Mouse (Mus musculus) ES-E14 (cell line): ENCODE measurements at regions not wholly inside any gene's neighbourhood (a gene's known extent, or its start where the extent isn't known, plus 50 kb on each side); places are given as distances from the start of the nearest gene placed in this dataset.

Experiments
- CHD2 ChIP-seq: IDR thresholded peaks from 2 replicates; pipeline ENCODE4 v1.6.1; 2014; ENCODE audit warnings: mild to moderate bottlenecking, low read depth, low read length, inconsistent platforms
- HCFC1 ChIP-seq: IDR thresholded peaks from 2 replicates; pipeline ENCODE4 v1.6.1; 2012; ENCODE audit warnings: low read length, inconsistent platforms, borderline replicate concordance; ENCODE audit not compliant: insufficient read depth
- MAFK ChIP-seq: IDR thresholded peaks from 2 replicates; pipeline ENCODE4 v1.6.1; 2014; ENCODE audit warnings: mild to moderate bottlenecking, low read depth, low read length, inconsistent platforms; ENCODE audit not compliant: insufficient read depth
- ZC3H11A ChIP-seq: IDR thresholded peaks from 2 replicates; pipeline ENCODE4 v1.6.1; 2012; ENCODE audit warnings: low read depth, mild to moderate bottlenecking, inconsistent platforms, low read length, borderline replicate concordance
- ZNF384 ChIP-seq: IDR thresholded peaks from 2 replicates; pipeline ENCODE4 v1.6.1; 2012; ENCODE audit warnings: low read depth, low read length, inconsistent platforms

DNA sequence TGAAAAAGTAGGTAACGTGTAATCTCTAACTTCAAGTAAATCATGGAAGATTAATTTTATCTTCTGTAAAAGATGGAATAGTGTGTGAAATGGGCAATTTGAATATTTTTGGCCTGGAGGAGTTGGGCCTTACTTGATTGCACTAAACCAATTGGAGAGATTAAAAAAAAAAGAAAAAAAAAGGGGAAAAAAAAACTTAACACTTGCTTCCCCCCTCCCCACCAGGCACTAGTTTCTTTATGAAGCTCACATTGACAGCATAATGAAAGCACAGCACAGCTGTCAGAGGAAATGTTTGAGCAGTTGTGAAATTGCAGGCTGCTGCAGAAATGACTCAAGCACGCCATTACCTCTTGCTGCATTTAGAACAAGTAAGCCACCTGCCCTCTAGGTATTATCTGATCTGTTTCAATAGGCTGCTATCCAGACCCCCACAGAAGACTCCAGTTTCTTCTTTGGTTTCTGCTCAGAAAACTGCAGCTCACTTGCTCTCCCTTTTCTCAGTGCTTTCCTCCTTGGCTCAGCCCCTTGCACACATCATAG lies 297.9 kb downstream of the D3Ertd751e start:
- TF ChIP-seq HCFC1: no peak
- TF ChIP-seq ZC3H11A: no peak
- TF ChIP-seq CHD2: no peak
- no peak for TF ChIP-seq MAFK
- no peak for TF ChIP-seq ZNF384
